Mouse (Mus musculus): ENCODE data around the gene Frem3.
A peak's percentile ranks its signal among the peaks of the same experiment; 100 is the strongest.

Frem3 gene

GRCm38 (mm10) chr8:80610549-80611440 lies at the start of gene Frem3:
Gene Frem3 (plus strand): TSS chr8:80611080.
- DNase-seq (ENCODE audit: low read depth, low spot score), result no peak

DNA sequence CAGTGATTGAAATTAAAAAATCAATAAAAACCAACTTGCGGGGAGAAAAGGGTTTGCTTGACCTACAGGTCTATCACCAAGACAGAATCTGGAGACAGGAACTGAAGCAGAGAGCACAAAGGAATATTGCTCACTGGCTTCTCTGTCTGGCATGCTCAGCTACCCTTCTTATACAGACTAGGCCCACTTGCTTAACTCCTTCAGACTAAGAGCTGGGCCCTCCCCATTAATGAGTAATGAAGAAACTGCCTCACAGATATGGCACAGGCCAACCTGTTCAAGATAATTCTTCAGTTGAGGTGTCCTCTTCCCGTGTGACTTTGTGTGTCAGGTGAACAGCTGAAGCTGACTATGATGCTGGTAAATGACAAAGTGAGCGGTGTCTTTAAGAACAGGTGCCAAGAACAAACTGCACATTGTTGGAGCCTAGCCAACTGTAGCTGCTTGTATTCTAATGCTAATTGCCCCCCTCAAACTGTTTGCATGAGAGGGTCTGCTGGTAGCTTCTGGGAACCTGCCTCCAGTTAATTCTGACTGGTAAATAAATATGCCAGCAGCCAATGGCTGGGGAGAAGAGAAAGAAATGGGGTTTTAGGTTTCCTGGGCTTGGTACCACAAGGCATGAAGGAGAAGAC lies 46.6 kb upstream of the Frem3 start:
- no peak for DNase-seq (ENCODE audit: low read depth, low spot score)

- no peak for DNase-seq (ENCODE audit: low read depth, low spot score)
These were observed 43.4 kb upstream of the Frem3 start for GRCm38 (mm10) chr8:80567471-80567870.

DNA sequence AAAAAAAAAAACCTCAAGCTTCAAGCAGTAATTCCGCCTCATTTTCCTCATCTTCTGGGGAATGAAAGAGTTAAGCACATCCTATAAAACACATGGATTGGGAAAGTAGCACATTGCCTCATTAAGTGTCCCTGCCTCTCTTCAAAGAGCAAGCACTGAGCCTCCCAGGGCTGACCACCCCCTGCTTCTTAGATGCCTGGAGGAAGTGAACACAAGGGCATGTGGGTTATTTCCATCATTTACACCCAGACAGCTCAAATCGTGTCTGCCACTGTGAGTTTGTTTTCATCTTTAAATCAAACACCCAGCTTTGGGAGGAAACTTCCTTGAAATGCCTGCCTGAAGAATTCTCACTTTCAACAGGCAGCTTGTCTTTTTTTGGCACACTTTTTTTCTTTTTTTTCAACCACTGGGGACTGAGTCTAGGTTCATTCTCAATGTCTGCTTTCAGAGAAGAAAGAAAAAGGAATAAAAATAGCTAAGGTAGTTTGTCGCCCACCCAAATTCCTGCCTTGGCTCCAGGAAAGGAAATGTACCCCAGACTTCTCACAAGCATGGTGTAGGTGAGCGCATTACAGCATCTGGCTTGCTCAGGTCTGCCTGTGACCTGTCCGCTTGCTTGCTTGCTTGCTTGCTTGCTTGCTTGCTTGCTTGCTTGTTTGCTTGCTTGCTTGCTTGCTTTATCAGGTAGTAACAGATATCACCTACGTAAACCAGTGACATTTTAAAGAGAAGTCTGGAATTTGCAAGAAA lies 42.5 kb upstream of the Frem3 start:
- no peak for DNase-seq (ENCODE audit: low read depth, low spot score)

DNA sequence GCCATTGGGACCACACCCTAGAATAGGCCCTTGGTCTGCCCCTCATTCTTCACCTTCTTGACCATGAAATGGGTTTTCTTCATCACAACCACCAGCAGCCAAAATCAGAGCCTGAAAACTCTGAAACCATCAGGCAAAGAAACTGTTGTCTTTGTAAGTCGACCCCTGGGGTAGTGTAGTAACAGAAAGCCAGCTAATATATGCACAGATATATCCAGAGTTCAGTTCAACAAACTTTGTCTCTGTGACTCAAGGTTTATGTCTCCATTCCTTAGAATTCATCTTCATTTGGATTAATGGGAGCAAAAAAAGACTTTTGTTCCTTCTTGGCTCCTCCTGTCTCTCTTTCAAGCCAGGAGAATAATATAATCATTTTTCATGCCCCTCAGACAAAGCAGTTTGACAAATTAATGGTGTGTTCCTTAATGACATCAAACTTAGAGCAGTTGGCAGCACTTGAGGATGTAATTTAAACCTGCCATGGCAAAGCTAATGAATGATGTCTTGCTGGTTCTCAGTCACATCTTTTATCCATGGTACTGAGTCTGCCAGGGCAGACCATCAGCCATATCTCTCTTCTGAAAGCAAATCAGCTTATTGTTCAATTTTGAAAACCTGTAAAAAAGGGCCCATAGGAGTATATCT lies 38.3 kb upstream of the Frem3 start:
- DNase-seq (ENCODE audit: low read depth, low spot score), result no peak

GRCm38 (mm10) chr8:80577126-80577525 lies 33.8 kb upstream of the Frem3 start:
- no peak for DNase-seq (ENCODE audit: low read depth, low spot score)

DNA sequence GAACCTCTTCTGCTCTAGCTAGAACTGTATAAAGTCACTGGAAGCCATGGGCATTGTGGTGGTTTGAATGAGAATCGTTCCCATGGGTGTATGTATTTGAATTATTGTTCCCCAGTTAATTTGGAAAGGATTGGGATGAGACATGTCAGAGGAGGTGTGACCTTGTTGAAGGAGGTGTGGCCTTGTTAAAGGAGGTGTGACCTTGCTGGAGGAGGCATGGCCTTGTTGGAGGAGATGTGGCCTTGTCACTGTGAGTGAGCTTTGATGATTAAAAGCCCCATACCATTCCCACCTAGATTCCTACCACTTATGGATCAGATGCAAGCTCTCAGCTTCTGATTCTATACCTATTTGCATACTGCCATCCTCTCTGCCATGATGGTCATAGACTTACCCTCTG lies 31.8 kb upstream of the Frem3 start:
- no peak for DNase-seq (ENCODE audit: low read depth, low spot score)

DNA sequence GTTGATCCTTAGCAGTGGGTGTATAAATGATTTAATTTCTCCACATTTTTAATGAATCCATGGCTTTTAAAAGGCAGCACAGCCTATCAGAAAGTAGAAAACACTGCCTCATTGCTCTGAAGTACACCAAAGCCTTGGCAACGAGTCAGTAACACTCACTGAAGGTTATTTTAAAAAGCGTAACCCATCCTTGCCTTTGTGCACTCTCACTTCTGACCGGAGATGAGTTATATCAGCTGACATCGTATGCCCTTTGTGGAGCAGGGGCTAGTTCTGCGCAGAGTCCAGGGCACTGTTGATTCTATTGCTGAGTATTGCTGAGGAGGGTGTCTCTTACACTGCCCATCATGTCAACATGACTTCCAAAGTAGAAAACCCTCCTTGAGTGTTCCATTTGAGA lies 18.3 kb upstream of the Frem3 start:
- no peak for DNase-seq (ENCODE audit: low read depth, low spot score)

DNA sequence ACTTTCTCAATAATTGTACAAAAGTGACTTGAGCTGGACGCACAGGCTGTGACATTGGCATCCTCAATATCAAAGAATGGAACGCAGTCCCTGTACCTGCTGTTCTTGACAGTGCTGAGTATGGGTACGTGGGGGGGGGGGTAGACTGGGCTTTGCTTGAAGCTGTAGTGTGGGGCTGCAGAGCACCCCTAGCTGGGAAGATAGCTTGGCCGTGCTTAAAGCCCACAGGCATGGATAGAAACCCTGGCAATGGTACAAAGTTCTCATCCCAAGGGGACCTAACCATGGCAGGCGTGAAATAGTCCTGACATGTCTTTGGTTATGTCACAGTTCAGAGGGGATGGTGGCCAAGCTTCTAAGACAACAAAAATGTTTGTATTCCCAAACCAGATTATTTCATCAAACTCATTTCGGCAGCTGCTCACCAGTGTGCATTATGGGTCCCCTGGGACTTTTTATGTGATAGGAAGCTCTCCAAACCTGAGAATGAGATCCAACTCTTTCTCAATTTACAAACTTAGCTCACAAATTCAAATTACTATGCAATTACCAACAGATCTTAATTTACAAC lies 10.2 kb upstream of the Frem3 start:
- no peak for DNase-seq (ENCODE audit: low read depth, low spot score)

GRCm38 (mm10) chr8:80601886-80602285 lies 9.0 kb upstream of the Frem3 start:
- DNase-seq (ENCODE audit: low read depth, low spot score), result no peak

- DNase-seq (ENCODE audit: low read depth, low spot score), result no peak
These were observed 3.8 kb upstream of the Frem3 start for GRCm38 (mm10) chr8:80607082-80607481.

GRCm38 (mm10) chr8:80611441-80611751 lies 516 bp downstream of the Frem3 start:
- DNase-seq (ENCODE audit: low read depth, low spot score), result no peak

DNA sequence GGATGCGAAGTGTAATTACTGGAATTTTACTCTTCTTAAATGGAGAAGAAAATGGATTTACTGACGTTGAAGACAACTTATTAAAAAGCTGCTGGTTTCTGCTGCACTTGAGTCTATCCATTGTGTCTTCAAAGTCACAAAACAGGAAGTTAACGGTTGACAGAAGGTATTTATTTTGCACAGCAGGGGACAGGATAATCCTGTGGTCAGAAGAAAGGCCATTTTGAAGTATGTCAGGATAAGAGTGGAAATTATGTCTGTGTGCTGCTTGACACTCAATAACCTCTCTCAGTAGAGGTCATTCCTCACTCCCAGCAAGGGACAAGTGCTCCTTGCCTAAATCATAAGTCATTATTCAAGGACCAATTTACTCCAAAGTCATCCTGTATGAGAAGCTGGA lies 8.9 kb downstream of the Frem3 start:
- DNase-seq (ENCODE audit: low read depth, low spot score), result no peak

GRCm38 (mm10) chr8:80647394-80647793 lies 36.5 kb downstream of the Frem3 start:
- peak; percentile 6 for DNase-seq (ENCODE audit: low read depth, low spot score)

DNA sequence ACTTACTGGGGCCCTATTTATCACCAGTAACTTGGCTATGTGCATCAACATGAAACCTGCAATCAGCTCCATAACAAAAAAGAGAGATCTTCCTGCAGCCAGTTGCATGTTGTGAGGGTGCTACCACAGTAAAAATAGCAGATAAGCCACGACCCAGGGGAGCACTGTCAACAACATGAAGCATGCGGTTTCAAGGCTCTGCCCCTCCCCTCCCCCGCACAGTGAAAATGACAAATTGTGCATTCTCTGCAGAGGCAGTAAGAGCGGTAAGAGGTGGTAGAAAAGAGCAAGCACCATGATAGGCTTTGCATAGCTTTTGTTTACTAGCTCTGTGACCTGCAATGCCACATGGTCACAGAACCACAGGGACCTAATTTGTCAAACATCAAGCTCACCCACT lies 46.8 kb downstream of the Frem3 start:
- no peak for DNase-seq (ENCODE audit: low read depth, low spot score)

DNA sequence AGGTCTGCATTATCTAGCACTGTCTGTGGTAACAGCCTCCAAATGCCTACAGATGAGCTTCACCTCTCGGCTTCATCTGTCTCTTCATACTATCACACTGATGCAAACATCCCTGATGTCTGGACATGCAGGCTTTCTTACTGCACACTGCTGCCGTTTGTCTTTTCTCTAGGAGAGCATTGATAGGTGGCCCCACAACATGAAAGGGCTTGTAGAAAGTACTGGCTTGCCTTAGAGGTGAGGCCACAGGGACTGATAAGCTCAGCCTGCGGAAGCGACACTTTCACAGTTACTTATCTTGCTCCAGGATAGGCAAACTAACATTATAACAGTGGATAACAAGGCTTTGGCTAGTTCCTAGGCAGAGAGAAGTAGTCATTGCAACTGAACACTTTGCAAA lies 50.2 kb downstream of the Frem3 start:
- no peak for DNase-seq (ENCODE audit: low read depth, low spot score)

DNA sequence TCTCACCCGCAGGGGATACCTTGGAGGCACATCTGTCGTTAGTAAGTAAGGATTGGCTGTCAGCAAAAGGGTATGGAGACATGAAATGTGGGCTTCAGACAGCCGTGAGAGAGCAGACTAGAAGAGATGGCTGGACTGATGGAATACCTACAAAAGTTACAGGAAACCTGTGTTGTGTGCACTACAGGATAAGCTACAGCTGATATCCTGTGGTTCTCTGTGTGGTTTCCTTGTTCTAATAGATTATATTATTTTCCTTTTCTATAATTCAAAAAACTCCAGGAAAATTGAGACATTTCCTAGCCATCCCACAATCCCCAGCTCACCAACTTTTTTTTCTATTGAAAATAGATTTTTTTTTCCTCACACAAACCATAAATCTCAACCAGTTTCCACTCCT lies 52.6 kb downstream of the Frem3 start:
- DNase-seq (ENCODE audit: low read depth, low spot score), result no peak

GRCm38 (mm10) chr8:80669277-80669901 lies 58.5 kb downstream of the Frem3 start:
- DNase-seq (ENCODE audit: low read depth, low spot score), result no peak

- no peak for DNase-seq (ENCODE audit: low read depth, low spot score)
These were observed 71.7 kb downstream of the Frem3 start for GRCm38 (mm10) chr8:80682594-80682993.

DNA sequence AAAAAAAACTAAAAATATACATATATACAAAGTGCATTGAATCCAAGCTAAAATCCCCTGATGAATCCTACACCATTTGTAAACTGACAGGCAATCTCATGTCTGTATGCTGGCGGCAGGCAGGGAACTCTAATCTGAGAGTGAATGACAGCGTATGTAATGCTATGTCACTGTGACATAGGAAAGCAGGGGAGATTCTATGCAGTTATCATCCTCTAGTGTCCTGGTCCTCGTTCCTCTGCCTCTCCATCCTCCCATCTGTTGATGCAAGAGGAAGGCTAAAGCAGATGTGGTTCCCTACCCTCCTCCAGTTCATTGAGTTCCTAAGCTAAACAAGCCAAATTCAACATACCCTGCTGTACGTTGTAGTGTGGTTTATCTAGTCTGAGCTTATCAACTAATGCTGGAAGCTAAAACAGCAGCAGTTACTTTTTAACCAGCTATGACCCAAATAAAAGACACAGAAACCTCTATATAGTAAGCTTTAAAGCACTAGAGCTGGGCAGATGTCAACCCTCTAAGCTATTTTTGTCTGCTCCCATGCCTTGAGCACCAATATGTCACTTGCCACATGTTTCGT lies 73.0 kb downstream of the Frem3 start:
- no peak for DNase-seq (ENCODE audit: low read depth, low spot score)

GRCm38 (mm10) chr8:80688141-80688540 lies 77.3 kb downstream of the Frem3 start:
- DNase-seq (ENCODE audit: low read depth, low spot score), result peak; percentile 6

All from brain, embryonic 18.5 days (tissue).